Mouse (Mus musculus): ENCODE measurements at regions not wholly inside any gene's neighbourhood (a gene's known extent, or its start where the extent isn't known, plus 50 kb on each side); places are given as distances from the start of the nearest gene placed in this dataset.
A peak's percentile ranks its signal among the peaks of the same experiment; 100 is the strongest.

GRCm38 (mm10) chr13:72195881-72196280 is 232.4 kb upstream of the Irx1 start:
- Histone ChIP-seq H3K36me3 (ENCODE audit: insufficient read depth, low read length) (no peaks in the 10 kb centered on the region), H3K27me3 (ENCODE audit: insufficient read depth, low read length) (no peaks in the 10 kb centered on the region), H3K4me2 (ENCODE audit: low read depth, low read length, poor library complexity, severe bottlenecking) (no peak overlapping the region), H3K9me3 (ENCODE audit: low read length) (no peaks in the 10 kb centered on the region), H3K4me3 (ENCODE audit: low read depth, low read length) (no peak overlapping the region), H3K4me1 (ENCODE audit: insufficient read depth, low read length) (no peaks in the 10 kb centered on the region), H3K27ac (ENCODE audit: low read depth, low read length) (no peak overlapping the region), H3K9ac (replicated peaks; ENCODE audit: low read length, poor library complexity, severe bottlenecking) (no peak overlapping the region)
- ATAC-seq (ENCODE audit: low FRiP score), result no peak
- 91% methylated on average over 2 of the region's 2 CpGs for WGBS
- no peak for TF ChIP-seq CTCF (IDR thresholded peaks at IDR 0.05)
- DNase-seq (ENCODE audit: low spot score), result no peak

- Histone ChIP-seq H3K27me3 (ENCODE audit: insufficient read depth, low read length) (no peaks in the 10 kb centered on the region), H3K9ac (replicated peaks; ENCODE audit: low read length, poor library complexity, severe bottlenecking) (no peak overlapping the region), H3K9me3 (ENCODE audit: low read length) (no peaks in the 10 kb centered on the region), H3K4me3 (ENCODE audit: low read depth, low read length) (no peak overlapping the region), H3K4me1 (ENCODE audit: insufficient read depth, low read length) (no peaks in the 10 kb centered on the region), H3K36me3 (ENCODE audit: insufficient read depth, low read length) (no peaks in the 10 kb centered on the region), H3K27ac (ENCODE audit: low read depth, low read length) (no peak overlapping the region), H3K4me2 (ENCODE audit: low read depth, low read length, poor library complexity, severe bottlenecking) (no peak overlapping the region)
- DNase-seq (ENCODE audit: low spot score) (no peak), ATAC-seq (ENCODE audit: low FRiP score) (no peak)
- TF ChIP-seq CTCF (IDR thresholded peaks at IDR 0.05), result no peak
- 48% methylated on average over 22 of the region's 22 CpGs for WGBS
These were observed 235.0 kb upstream of the Irx1 start for GRCm38 (mm10) chr13:72198341-72199105.

- Histone ChIP-seq H3K9ac (replicated peaks; ENCODE audit: low read length, poor library complexity, severe bottlenecking) (no peak overlapping the region), H3K4me1 (ENCODE audit: insufficient read depth, low read length) (no peaks in the 10 kb centered on the region), H3K27me3 (ENCODE audit: insufficient read depth, low read length) (no peaks in the 10 kb centered on the region), H3K36me3 (ENCODE audit: insufficient read depth, low read length) (no peaks in the 10 kb centered on the region), H3K4me2 (ENCODE audit: low read depth, low read length, poor library complexity, severe bottlenecking) (no peak overlapping the region), H3K27ac (ENCODE audit: low read depth, low read length) (no peak overlapping the region), H3K4me3 (ENCODE audit: low read depth, low read length) (no peak overlapping the region), H3K9me3 (ENCODE audit: low read length) (no peaks in the 10 kb centered on the region)
- DNase-seq (ENCODE audit: low spot score) (no peak), ATAC-seq (ENCODE audit: low FRiP score) (no peak)
- 90% methylated on average over 5 of the region's 5 CpGs for WGBS
- no peak for TF ChIP-seq CTCF (IDR thresholded peaks at IDR 0.05)
These were observed 246.0 kb upstream of the Irx1 start for GRCm38 (mm10) chr13:72209518-72209917.

- no peak overlapping the region for H3K27ac ChIP-seq (ENCODE audit: low read depth, low read length)
- H3K9me3 ChIP-seq (ENCODE audit: low read length), result no peaks in the 10 kb centered on the region
- WGBS, result 26% methylated on average over 10 of the region's 10 CpGs
- ATAC-seq (ENCODE audit: low FRiP score) (no peak), DNase-seq (ENCODE audit: low spot score) (peak; percentile 9)
- TF ChIP-seq CTCF (IDR thresholded peaks at IDR 0.05), result no peak
- H3K4me1 ChIP-seq (ENCODE audit: insufficient read depth, low read length), result no peaks in the 10 kb centered on the region
- H3K36me3 ChIP-seq (ENCODE audit: insufficient read depth, low read length), result no peaks in the 10 kb centered on the region
- no peak overlapping the region for H3K4me3 ChIP-seq (ENCODE audit: low read depth, low read length)
- H3K4me2 ChIP-seq (ENCODE audit: low read depth, low read length, poor library complexity, severe bottlenecking), result no peak overlapping the region
- H3K27me3 ChIP-seq (ENCODE audit: insufficient read depth, low read length), result no peaks in the 10 kb centered on the region
- H3K9ac ChIP-seq (replicated peaks; ENCODE audit: low read length, poor library complexity, severe bottlenecking), result no peak overlapping the region
These were observed 246.5 kb upstream of the Irx1 start for GRCm38 (mm10) chr13:72209946-72210456.

GRCm38 (mm10) chr13:72210474-72211309 is 247.2 kb upstream of the Irx1 start:
- no peak overlapping the region for H3K4me3 ChIP-seq (ENCODE audit: low read depth, low read length)
- H3K9me3 ChIP-seq (ENCODE audit: low read length), result no peaks in the 10 kb centered on the region
- ATAC-seq (ENCODE audit: low FRiP score) (no peak), DNase-seq (ENCODE audit: low spot score) (no peak)
- no peak overlapping the region for H3K9ac ChIP-seq (replicated peaks; ENCODE audit: low read length, poor library complexity, severe bottlenecking)
- no peak overlapping the region for H3K27ac ChIP-seq (ENCODE audit: low read depth, low read length)
- no peak for TF ChIP-seq CTCF (IDR thresholded peaks at IDR 0.05)
- H3K4me1 ChIP-seq (ENCODE audit: insufficient read depth, low read length), result no peaks in the 10 kb centered on the region
- WGBS, result 65% methylated on average over 7 of the region's 7 CpGs
- H3K36me3 ChIP-seq (ENCODE audit: insufficient read depth, low read length), result no peaks in the 10 kb centered on the region
- H3K27me3 ChIP-seq (ENCODE audit: insufficient read depth, low read length), result no peaks in the 10 kb centered on the region
- H3K4me2 ChIP-seq (ENCODE audit: low read depth, low read length, poor library complexity, severe bottlenecking), result no peak overlapping the region

GRCm38 (mm10) chr13:72211716-72212115 is 248.2 kb upstream of the Irx1 start:
- Histone ChIP-seq H3K9ac (replicated peaks; ENCODE audit: low read length, poor library complexity, severe bottlenecking) (no peak overlapping the region), H3K9me3 (ENCODE audit: low read length) (no peaks in the 10 kb centered on the region), H3K4me1 (ENCODE audit: insufficient read depth, low read length) (no peaks in the 10 kb centered on the region), H3K4me3 (ENCODE audit: low read depth, low read length) (no peak overlapping the region), H3K4me2 (ENCODE audit: low read depth, low read length, poor library complexity, severe bottlenecking) (no peak overlapping the region), H3K27me3 (ENCODE audit: insufficient read depth, low read length) (no peaks in the 10 kb centered on the region), H3K27ac (ENCODE audit: low read depth, low read length) (no peak overlapping the region), H3K36me3 (ENCODE audit: insufficient read depth, low read length) (no peaks in the 10 kb centered on the region)
- 94% methylated on average over 4 of the region's 4 CpGs for WGBS
- ATAC-seq (ENCODE audit: low FRiP score), result no peak
- no peak for TF ChIP-seq CTCF (IDR thresholded peaks at IDR 0.05)
- DNase-seq (ENCODE audit: low spot score), result no peak
